Mouse (Mus musculus) adrenal gland, adult (tissue): ENCODE data around the gene Dnah7a.
"Not testable (repeated sequence)": the region's sequence is repeated elsewhere in the genome, so short reads cannot be mapped to it uniquely, and the experiment has no call there.

Experiments used
- DNase-seq, 2 experiments: peaks; one replicate each; pipeline ENCODE4 v3.0.0; 2022 to 2023; ENCODE audit warnings: low spot score in 1 of 2; ENCODE audit not compliant: inconsistent age in 2 of 2

The Dnah7a gene

DNA sequence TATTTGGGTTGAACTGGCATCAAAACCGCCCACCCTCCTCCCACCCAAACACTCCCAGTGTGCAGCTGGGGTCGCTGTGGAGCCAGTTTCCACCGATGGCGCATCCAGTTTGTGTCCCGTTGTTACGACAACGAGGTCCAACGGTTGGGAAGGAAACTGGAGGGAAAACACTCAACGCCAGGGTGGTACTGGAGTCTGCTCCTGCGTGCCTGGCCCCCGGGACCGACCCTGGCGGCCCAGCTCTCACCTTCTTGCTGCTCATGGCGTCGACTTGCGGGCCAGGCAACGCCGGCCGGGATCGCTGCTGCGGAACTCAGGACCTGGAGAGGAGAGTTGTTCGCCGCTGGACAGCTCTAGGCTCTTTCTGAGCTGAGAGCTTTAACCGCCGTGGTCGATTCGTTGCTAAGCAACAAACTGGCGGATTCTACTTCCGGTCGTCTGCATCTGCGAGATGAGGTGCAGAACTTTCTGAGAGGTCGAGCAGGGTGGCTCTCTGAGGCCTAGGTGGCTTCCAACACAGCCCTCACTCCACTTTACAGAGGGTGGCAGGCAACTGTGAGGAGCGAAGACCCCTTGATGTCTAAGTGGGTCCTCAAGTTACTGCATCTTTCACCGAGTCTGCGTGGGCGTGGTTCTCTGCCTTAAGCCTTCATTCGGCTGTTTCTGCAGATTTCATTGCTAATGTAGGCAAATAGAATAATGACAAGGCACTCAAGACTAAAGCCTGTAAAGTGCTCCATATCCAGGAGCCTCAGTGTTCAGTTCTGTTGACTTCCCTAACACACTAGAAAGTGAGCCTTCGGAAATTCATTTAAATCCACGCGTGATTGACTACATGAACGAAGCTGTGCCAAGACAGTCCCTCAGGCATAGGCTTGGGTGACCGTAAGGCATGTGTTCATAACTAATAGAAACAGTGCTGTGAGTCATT is at the start of gene Dnah7a:
Gene Dnah7a (minus strand): TSS at position 354 of the 931 bp plus-strand sequence.
- peak; percentile 14 to 55 for DNase-seq

DNA sequence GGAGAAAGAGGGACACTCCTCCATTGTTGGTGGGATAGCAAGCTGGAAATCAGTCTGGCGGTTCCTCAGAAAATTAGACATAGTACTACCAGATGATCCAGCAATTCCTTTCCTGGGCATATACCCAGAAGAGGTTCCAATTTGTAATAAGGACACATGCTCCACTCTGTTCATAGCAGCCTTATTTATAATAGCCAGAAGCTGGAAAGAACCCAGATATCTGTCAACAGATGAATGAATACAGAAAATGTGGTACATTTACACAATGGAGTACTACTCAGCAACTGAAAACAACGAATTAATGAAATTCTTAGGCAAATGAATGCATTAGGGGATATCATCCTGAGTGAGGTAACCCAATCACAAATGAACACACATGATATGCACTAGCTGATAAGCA is 46.9 kb upstream of the Dnah7a start:
- not testable (repeated sequence) for DNase-seq

DNA sequence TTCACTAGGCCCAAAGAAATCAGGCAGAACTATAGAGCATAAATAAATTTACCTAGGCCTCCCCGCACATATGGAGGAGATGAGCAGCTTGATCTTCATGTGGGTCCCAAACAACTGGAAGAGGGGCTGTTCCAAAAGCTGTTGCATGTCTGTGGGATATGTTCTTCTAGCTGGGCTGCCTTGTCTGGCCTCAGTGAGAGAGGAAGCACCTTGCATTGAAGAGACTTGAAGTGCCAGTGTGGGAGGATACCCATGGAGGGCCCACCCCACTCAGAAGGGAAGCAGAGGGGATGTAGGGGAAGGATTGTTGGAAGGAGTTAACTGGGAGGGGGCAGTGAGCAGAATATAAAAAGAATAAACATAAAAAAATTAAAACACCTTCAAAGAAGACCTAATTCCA is 44.6 kb upstream of the Dnah7a start:
- no peak for DNase-seq

DNA sequence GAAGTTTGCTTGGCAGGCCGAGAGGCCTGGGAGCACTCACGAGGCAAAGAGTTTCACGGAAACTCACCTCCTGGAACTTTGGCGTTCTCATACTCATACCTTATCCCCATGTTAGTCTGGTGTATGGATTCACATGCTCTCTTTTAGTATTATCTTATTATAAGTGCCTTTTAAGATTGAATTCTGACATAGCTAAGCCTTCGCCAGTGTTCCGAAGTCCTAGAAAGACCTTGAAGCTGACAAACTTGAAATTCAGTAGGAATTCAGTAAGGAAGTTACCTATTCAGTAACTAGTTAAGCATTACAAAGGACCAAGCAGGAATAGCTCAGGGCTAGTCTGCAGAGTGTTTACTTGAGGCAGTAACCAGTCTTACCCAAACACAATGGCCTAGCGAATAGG is 44.1 kb upstream of the Dnah7a start:
- not testable (repeated sequence) for DNase-seq

DNA sequence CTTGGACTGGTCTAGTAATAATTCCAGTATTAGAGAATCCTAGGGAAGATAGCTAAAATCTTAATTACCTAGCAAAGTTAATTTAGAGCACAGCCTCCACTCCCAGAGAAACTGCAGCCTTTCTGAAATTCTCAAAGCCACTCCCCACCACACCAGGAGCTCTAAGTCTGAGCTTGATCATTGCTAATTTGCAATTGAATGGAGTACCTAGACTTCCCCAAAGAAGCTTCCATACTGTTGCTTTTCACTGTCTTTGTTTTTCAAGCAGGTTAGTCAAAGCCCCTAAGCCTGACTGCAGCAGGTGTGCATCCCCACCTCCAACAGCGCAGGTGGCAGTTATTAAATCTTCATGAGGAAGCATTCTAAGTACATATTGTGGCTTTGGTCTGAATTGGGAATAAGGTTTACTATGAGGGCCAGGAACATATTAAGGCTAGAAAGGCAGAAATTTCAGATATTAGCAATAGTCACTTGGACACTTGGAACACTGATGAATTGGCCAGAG is 43.3 kb upstream of the Dnah7a start:
- DNase-seq: not testable (repeated sequence)

DNA sequence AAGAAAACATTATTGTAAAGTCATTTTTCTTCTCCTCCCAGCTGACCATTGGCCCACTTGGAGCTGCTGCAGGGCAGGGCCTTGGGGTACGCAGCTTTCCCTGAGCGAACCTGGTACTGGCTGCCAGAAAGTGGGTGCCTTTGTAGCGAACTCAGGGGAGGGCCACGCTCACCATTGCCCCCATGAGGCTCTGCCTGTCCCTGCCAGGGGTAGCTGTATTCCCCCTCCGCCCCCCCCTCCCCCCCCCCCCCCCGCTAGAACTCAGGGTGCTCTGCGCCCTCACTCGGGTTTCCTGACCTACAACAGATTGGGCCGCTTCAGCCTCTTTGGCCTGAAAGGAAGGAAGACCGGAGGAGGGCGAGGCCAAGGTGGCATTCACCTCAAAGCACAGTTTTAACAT is 42.0 kb upstream of the Dnah7a start:
- DNase-seq: no peak

DNA sequence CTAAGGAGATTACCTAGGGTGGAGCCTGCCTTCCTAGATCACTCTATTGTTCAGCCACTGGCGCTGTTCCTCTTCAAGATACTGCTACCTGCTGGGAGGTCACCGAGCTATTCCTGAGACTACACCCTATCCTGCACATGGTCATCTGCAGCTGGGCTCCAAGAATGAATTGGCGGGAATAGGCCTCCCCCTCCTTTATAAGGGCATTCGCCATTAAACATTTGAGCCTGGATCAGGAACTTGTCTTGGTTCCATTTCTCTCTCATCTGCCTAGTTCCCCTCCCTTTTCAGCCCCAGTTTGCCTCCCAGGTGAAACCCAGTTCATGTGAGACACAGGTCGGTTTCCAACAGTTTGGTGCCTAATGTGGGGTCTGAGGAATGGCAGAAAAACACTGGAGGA is 39.4 kb upstream of the Dnah7a start:
- DNase-seq: no peak

DNA sequence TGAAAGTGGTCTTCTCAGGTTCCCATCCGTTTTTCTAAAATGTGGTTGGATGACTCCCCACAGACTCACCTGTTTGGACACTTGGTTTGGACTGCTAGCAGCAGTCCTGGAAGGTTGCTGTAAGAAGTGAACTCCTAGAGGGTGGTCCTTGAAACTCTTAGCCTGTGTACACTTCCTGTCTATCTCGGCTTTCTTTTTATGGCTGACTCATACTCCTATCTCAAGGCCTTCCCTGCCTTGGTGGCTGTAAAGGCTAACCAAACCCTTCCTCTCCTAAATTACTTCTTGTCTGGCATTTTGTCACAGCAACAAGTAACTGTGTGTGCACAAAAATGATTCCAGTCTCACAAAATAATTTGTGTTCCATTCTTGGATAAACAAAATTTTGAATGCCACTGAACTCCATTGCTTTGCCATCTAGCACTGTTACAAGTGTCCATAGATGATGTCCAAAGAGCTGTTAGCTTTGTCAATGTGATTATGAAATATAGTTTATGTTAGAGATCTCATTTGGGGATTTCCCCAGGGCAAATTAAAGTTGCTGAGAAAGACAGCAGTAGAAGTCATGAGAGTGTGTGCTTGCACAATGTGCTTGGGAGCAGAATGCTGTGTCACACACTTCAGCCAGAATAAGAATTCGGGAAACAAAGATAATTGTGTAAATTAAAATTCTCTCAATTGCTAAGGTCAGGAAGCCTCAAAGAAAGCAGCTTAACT is 35.3 kb upstream of the Dnah7a start:
- DNase-seq: no peak

DNA sequence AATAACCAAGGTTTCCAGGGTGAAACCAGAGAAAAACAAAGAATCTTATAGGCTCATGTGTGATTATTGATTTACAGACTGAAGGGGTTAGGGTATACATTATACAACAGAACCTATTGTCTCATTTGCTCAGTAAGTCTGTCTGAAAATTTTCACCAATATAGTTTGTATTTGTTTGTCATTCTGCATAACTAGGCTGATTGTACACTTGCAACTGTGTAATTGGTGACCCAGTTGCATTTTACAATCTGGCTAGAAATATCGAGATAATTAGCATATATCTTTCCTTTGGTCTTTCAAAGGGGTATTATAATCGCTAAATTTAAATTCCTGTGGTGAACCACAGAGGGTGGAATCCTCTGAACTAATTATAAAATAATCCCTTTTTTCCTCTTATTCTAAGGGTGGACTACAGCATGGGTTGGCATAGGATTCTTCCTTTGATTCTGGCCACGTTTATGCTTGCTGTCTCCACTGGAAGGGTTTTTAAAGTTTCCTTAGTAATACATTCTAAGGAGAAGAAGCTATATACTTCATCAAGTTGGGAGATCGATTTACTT is 34.3 kb upstream of the Dnah7a start:
- no peak for DNase-seq

DNA sequence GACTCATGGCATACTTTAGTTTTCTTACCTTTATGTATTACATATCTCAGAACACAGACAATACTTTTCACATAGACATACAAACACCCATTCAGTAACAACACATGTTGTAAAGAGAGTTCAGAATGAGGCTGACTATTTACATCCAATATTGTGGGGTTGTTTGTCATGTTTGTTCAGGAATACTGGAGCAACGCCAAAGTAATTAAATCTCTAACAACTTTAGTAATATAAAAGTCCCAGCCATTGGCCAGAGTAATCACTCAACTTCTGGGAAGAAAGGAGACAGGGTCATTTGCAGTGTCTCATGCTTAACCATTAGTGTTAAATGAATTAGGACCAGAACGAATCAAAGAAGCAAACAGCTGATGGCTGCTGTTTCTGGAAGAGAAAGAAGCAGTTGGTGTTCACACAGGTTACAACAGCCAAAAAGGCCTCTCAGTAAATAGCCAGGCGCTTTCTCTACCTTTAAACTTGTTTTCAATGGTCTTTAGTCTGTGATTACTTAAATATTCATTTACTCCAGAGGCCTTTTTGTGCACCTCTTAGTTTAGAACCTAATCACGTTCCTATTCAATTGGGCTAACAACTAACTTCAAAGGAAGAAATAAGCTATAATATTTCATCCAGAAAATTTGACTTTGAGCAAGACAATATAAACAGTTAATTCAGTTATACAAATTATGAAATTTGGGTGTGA is 33.6 kb upstream of the Dnah7a start:
- DNase-seq: not testable (repeated sequence)

DNA sequence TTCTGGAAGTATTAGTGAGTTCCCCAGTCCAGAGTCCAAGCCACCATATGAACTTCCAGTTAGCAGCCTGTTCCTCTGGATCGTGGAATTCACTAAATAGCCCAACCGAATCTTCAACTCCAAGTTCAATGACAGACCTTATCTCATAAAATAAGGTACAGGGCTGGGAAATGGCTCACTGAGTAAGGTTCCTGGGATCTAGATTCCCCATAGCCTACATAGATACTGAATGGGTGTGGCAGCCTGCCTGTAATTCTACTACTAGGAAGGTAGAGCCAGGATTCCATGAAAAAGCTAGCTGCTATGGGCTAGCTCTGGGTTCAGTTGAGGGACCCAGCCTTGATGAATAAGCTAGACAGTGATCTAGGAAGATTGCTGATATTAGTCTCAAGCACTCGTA is 30.0 kb upstream of the Dnah7a start:
- DNase-seq: no peak

DNA sequence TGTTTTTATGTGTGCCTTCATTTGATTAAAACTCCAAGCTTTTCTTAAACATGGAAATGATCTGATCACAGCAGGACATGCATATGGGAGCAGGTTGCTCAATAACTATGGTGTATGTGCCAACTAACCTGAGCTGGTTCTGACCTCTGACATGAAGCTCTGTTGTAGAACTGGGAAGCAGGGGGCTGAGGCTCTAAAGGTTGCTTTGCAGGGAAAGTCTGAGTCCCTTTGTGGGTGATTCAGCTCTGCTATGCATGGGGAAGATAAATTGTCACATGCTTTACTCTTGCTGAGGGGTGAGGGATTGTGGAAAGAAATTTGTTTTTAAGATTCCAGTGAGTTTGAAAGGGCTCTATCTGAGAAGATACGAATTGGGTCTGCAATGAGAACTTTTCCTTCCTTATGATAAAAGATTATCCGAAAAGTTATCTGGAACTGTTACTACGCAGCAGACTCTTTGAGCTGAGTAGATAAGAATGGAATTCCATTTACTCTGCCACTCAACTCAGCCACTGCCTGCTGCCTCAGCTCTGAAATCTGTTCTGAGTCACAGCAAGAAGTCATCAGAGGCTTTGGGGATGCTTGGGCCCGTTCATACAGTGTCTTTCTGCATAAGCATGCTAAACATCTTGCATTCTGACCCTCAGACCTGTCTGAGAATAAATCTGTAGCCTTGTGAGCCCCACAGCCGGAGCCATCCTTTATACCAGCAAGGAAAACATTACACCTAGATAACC is 22.1 kb upstream of the Dnah7a start:
- no peak for DNase-seq

DNA sequence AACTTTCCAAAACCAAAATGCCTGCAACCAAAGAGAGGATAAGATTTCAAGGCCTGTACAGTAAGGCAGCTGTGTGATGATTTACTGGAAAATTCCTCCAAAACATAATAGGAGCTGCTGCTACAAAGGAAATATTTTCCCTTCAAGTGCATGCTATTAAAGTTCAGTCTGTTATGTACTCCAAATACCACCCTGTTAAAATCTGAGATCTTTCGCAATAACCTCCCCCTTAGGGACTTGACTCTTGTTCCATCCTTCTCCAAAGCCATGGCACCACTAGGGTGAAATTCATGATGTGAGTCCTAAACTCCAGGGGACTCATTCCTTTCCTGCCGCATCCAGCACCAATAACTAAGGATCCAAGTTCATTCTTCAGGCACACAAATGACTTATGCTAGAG is 20.3 kb upstream of the Dnah7a start:
- DNase-seq: peak in 1 of 2 experiments; percentile 29

DNA sequence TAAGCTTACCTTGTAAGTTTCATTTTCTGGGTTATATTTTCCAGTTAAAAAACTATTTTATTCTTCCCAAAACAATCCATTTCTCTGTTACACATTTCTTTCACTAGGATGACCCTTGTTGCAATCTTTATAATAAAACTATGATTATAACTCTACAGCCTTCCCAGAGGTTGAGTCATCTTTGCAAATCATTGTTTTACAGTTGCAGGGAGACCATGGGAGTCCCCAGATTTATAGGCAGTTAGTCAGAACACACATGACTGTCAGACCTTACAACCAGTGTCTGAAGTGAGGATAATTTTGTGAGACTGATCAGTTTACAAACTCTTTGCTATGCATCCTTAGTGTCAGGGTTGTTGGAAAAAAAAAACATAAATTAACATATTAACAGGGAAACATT is 14.8 kb upstream of the Dnah7a start:
- no peak for DNase-seq

DNA sequence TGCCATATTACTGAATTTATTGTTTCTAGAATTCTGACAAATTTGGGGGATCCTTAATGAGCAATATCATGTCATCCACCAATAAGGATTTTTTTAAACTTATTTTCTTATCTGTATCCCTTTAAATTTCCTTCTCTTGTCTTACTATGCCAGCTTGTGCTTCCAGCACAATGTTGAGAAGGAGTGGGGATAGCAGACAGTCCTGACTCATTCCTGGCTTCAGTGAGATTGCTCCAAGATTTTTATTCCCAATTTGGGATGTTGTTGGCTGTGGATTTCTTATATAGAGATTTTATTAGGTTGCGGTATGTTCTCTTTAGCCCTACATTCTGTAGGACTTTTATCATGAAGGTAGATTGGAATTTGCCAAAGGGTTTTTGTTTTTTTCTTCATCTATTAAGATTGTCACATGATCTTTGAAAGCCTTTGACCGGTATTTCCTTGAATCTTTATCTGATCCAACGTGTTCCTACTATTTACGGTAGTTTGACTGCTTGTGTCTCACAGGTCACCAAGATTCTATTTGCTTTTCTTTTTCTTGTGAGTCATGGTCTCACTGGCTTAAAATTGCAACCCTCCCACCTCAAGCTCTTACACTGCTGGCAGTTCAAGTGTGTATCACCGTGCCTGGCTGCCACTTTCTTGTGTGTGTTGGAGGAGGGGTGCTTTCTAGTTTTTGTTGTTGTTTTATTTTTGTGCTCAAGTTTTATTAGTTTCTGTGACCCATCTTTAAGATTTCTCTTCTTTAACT is 14.2 kb upstream of the Dnah7a start:
- DNase-seq: no peak

DNA sequence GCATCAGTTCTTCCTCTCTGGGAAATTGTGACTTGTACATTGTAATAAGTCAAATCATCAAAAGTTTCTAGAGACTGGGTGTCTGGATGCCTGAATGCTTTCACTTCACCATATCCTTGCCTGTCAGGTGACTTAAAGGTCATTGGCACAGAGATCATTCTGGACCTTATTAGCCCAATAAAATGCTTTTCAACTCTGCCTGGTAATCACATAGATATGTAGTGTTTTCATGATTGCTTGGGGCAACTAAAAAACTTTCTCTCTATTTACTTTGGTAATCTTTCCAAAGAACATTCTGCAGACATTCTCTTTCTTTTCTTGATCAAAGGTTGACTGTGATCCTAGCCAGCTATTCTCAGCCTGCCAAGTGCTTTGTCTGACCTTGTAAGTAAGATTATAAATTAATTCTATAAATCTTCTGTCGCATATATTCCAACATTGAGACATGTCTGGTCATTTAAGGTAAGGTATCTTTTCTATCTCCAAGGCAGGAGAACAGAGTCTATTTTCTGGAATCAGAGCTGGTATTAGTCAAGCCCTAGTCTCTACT is 9.5 kb upstream of the Dnah7a start:
- DNase-seq: peak in 1 of 2 experiments; percentile 40

DNA sequence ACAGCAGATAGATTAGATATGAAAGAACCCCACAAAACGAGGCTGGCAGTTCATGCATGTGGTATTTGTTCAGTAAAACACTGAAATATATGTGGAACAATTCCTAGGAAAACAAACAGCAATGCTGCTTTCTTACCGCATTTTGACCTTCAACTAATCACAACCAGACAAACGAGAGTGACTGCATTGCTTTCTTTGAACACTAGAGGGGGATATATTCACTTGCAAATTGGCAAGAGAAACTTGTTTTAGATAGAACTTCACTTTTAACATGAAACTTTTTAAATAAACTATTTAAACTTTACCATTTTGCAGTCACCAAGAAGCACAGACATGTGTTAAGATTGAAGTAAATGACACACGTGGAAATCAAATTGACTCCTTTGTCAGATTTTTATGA is 8.9 kb upstream of the Dnah7a start:
- peak in 1 of 2 experiments; percentile 83 for DNase-seq

DNA sequence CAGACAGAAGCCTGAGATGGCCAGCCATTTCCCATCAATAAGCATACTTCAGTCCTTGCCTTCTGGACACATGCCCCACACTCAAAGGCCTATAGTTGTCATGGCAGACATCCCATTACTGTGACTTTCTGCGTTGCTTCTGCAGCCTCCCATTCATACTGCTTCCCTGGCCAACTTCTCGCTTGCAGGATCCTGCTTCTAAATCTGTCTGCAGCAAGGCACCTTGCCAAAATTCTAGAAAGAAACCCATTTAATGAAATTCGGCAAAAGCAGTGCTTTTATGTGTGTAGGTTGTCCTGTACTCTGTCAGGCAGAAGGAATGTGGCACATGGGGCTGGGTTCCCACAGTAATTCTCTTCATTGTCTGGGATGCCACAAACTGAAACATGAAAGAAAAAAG is 6.8 kb upstream of the Dnah7a start:
- not testable (repeated sequence) for DNase-seq

DNA sequence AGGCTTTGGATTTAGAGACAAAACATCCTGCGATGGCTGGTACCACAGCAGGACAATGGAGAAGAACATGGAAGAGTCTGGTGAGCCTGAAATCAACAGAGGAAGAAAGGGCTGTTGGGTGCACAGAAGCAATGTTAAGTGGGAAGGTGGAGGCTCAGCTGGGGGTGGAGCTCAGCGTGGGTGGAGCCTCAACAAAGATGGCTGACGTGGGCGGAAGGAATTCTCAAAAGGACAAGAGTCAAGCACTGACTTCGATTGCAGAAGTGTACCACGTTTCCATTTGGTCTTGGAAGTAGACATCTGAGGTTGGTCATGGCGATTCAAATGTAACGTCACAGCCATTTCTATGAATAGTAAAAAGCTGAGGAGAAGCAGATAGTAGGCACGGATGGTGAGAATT is 4.5 kb upstream of the Dnah7a start:
- no peak for DNase-seq
